Mouse (Mus musculus): ENCODE results near the gene H2-T23.

H2-T23 gene

DNA sequence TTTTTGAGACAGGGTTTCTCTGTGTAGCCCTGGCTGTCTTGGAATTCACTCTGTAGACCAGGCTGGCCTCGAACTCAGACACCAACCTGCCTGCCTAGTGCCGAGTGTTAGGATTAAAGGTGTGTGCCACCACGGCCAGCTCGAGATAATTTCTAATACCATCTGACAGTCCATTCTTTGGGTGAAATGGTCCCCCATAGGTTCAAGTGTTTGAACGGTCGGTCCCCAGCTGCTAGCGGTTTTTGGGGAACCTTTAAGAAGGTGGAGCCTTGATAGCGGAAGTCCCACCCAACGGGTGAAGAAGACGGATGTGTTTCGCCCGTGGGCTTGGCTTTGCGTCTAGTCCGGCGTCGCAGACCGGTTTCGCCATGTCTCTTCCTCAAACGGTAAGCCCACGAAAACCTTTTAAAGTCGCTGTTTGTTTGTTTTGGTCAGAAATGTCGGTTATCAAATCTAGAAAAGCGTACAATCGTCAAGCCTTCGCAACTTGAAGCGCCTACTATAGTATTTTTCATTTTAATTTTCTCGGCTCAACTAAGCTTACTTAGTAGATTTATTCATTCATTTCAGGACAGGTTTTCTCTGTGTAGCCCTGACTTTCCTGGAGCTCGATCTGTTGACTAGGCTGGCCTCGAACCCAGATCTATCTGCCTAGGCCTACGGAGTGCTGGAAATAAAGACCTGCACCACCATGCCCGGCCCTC lies 38.3 kb downstream of the H2-T23 start:
- no peak for DNase-seq (ENCODE audit: extremely low read depth, low read depth, low spot score)

DNA sequence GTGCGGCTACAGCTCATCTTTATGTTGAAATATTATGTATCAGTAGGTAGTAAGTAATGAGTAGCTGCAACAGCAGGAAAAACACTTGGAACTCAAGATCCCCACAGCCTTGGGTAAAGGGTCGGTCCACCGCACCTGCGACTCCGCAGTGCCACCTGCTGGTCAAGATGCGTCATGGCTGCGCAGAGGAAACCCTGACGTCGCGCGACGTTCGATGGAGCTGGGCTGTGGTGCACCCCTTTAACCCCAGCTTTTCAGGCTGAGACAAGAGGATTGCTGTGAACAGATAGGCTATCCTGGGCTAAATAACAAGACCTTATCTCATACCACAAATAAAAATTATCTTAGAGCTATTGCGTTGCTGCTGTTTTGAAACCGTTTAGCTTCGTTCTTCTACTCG lies 39.0 kb downstream of the H2-T23 start:
- DNase-seq (ENCODE audit: extremely low read depth, low read depth, low spot score), result no peak

DNA sequence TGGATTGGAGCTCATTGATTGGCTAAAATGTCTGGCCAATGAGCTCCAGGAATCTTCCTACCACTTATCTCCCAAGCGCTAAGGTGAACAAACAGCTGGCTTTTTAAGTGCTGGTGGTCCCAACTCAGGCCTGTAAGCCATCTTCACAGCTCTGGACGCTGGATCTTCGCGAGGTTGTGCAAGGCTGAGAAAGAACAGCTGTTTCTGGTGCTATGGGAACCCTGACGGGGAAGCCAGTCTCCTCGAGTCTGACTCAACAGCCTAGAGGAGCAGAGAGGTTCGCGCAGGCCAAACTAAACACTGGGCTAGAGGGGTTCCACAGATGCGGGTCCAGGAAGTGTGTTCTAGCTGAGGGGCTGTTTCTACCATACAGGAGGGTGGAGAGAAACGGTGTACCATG lies 40.9 kb downstream of the H2-T23 start:
- DNase-seq (ENCODE audit: extremely low read depth, low read depth, low spot score), result no peak

DNA sequence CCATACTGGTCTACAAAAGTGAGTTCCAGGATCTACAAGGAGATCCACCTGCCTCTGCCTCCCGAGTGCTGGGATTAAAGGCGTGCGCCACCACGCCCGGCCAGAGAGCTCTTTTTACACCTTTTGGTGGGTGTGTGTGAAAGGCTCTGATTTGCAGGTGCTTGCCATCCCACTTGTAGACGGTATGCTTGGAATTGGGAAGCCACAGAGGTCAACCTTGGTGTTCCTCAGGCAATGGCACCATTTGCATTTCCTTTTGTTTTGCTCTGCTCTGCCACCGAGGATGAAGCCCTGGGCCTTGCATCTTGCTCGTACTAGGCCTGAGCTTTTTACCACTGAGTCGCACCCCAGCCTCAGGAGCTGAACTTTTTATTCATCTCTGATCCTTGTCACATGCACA lies 50.9 kb downstream of the H2-T23 start:
- no peak for DNase-seq (ENCODE audit: extremely low read depth, low read depth, low spot score)

DNA sequence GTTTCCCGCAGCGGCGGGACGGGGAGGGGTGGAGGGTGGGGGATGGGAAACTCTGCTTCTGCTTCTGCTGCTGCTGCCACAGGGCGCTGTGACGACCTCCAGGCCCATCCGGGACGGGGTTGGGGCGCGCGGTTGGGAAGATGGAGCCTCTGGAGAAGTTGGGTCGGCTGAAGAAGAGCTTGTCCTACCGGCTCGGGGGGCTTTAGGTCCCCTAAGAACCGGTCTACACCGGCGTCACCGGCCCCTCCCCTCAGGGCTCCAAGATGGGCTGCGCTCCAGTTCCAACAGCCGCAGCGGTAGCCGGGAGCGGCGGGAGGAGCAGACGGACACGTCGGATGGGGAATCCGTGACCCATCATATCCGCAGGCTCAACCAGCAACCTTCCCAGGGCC lies 52.3 kb downstream of the H2-T23 start:
- no peak for DNase-seq (ENCODE audit: extremely low read depth, low read depth, low spot score)

Measured in fat pad, adult 2 months (tissue).